Mouse (Mus musculus): ENCODE results near the gene Fndc10. TPM values are rescaled to one million over a fixed set of nuclear protein-coding genes. Genes with fewer than 3 reads are reported as not detected.
"Not testable (repeated sequence)": the region's sequence is repeated elsewhere in the genome, so short reads cannot be mapped to it uniquely, and the experiment has no call there.

Gene Fndc10
- total RNA-seq, 1 experiment from 2014 or later, result 67.4 TPM

- not testable (repeated sequence) for DNase-seq
Measured at GRCm38 (mm10) chr4:155687764-155688163, 6.4 kb upstream of the Fndc10 start.

GRCm38 (mm10) chr4:155690571-155691375 lies 3.4 kb upstream of the Fndc10 start:
- peak; percentile 20 for DNase-seq

- DNase-seq, result no peak
Measured at GRCm38 (mm10) chr4:155692421-155692820, 1.7 kb upstream of the Fndc10 start.

- DNase-seq, result peak; percentile 61
Measured at GRCm38 (mm10) chr4:155694482-155695401, 600 bp downstream of the Fndc10 start.

GRCm38 (mm10) chr4:155695531-155696062 lies 1.5 kb downstream of the Fndc10 start:
- peak; percentile 9 for DNase-seq

- DNase-seq, result peak; percentile 52
Measured at GRCm38 (mm10) chr4:155696261-155697255, 2.4 kb downstream of the Fndc10 start.

GRCm38 (mm10) chr4:155700425-155700824 lies 6.3 kb downstream of the Fndc10 start:
- DNase-seq, result no peak

GRCm38 (mm10) chr4:155703425-155703929 lies 9.3 kb downstream of the Fndc10 start:
- DNase-seq, result no peak

- DNase-seq, result peak; percentile 94
Measured at GRCm38 (mm10) chr4:155704721-155705591, 10.8 kb downstream of the Fndc10 start, which contains the start of gene Ssu72. Ssu72 (plus strand) TSS chr4:155704800.

- peak; percentile 30 for DNase-seq
Measured at GRCm38 (mm10) chr4:155705592-155705929, 11.4 kb downstream of the Fndc10 start.

- DNase-seq, result no peak
Measured at GRCm38 (mm10) chr4:155708582-155708981, 14.4 kb downstream of the Fndc10 start.

- DNase-seq, result no peak
Measured at GRCm38 (mm10) chr4:155708988-155709387, 14.8 kb downstream of the Fndc10 start.

GRCm38 (mm10) chr4:155710521-155711252 lies 16.5 kb downstream of the Fndc10 start:
- no peak for DNase-seq

- no peak for DNase-seq
Measured at GRCm38 (mm10) chr4:155721668-155722083, 27.5 kb downstream of the Fndc10 start.

GRCm38 (mm10) chr4:155727993-155728392 lies 33.9 kb downstream of the Fndc10 start:
- no peak for DNase-seq

- peak; percentile 20 for DNase-seq
Measured at GRCm38 (mm10) chr4:155733267-155733666, 39.1 kb downstream of the Fndc10 start.

- peak; percentile 92 for DNase-seq
Measured at GRCm38 (mm10) chr4:155734350-155734941, 40.3 kb downstream of the Fndc10 start, which contains the start of gene Tmem240. Tmem240 (plus strand) TSS chr4:155734800.

- peak; percentile 63 for DNase-seq
Measured at GRCm38 (mm10) chr4:155734951-155735702, 41.0 kb downstream of the Fndc10 start.
